Mouse (Mus musculus) ES-Bruce4 (cell line): ENCODE results near the gene Nox3. TPM values are rescaled to one million over a fixed set of nuclear protein-coding genes. Genes with fewer than 3 reads are reported as not detected.

Experiments used
- H3K27ac ChIP-seq: 2 replicates; pipeline ENCODE4 v1.5.1; 2012; ENCODE audit warnings: low read length, inconsistent platforms; ENCODE audit not compliant: insufficient read depth
- H3K27me3 ChIP-seq: 2 replicates; pipeline ENCODE4 v1.6.1; 2012; ENCODE audit warnings: mild to moderate bottlenecking, low read length, inconsistent platforms; ENCODE audit not compliant: control insufficient read depth, poor library complexity, insufficient read depth, severe bottlenecking
- H3K36me3 ChIP-seq: 2 replicates; pipeline ENCODE4 v1.6.1; 2012; ENCODE audit warnings: inconsistent platforms, mild to moderate bottlenecking, low read length, moderate library complexity; ENCODE audit not compliant: control insufficient read depth, poor library complexity, insufficient read depth, severe bottlenecking
- H3K4me1 ChIP-seq: one replicate; pipeline ENCODE4 v1.8.1; 2011; ENCODE audit warnings: low read length; ENCODE audit not compliant: control insufficient read depth, insufficient read depth
- H3K4me3 ChIP-seq: 2 replicates; pipeline ENCODE4 v1.5.1; 2011; ENCODE audit warnings: low read depth, mild to moderate bottlenecking, low read length
- H3K9ac ChIP-seq: 2 replicates; pipeline ENCODE4 v1.6.1; 2012; ENCODE audit warnings: low read depth, mild to moderate bottlenecking, inconsistent platforms; ENCODE audit not compliant: poor library complexity, severe bottlenecking
- H3K9me3 ChIP-seq: replicated peaks from 2 replicates; pipeline ENCODE4 v1.6.1; 2012; ENCODE audit warnings: mild to moderate bottlenecking, low read length, inconsistent platforms; ENCODE audit not compliant: control insufficient read depth, poor library complexity, insufficient read depth, severe bottlenecking
- CTCF ChIP-seq: IDR thresholded peaks from one replicate; pipeline ENCODE4 v1.8.1; 2011; ENCODE audit warnings: low read depth, low read length
- EP300 ChIP-seq: IDR thresholded peaks from 2 replicates; pipeline ENCODE4 v1.6.1; 2011; ENCODE audit warnings: low read depth, low read length; ENCODE audit not compliant: insufficient read depth
- POLR2A ChIP-seq: IDR thresholded peaks from one replicate; pipeline ENCODE4 v1.8.1; 2011; ENCODE audit warnings: low read length; ENCODE audit not compliant: insufficient read depth
- polyA plus RNA-seq: library from polyadenylated mRNA; stranded (reverse); fragments of >200 nt; gene quantifications from 2 replicates; pipeline ENCODE4 v1.2.4, GENCODE M21; 2011; ENCODE audit warnings: low read depth; ENCODE audit not compliant: missing spikeins, insufficient read depth, insufficient read length

Gene Nox3
- not detected in 2 replicates for polyA plus RNA-seq

DNA sequence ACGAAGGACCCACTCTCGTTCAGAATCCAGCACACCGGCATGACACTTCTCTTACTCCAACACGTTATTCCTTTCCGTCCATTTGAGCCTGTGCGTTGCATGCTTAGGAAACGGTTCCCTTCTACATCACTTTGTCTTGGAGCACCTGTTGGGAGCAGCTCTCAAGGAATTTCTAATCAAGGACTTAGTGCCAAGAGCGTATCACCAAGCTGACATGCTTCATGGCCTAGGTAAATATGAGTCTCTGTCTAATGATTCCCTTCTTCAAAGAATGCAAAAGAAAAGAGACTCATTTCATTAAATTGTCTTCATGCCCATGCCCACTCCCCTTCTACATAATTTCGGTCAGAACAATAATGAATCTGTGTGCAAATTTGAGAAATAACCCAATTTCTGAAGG, at the start of gene Nox3:
Gene Nox3, minus strand, starts transcription at position 101 of the 400 bp plus-strand sequence.
- Histone ChIP-seq H3K36me3 (no peaks in the 10 kb centered on the region), H3K9ac (no peak within 1 kb of the TSS), H3K9me3 (no peaks in the 10 kb centered on the region), H3K27me3 (no peaks in the 10 kb centered on the region), H3K4me3 (no peak within 1 kb of the TSS), H3K27ac (no peak within 1 kb of the TSS), H3K4me1 (no peaks in the 10 kb centered on the region)
- TF ChIP-seq CTCF (no peak), EP300 (no peak), POLR2A (no peak)

DNA sequence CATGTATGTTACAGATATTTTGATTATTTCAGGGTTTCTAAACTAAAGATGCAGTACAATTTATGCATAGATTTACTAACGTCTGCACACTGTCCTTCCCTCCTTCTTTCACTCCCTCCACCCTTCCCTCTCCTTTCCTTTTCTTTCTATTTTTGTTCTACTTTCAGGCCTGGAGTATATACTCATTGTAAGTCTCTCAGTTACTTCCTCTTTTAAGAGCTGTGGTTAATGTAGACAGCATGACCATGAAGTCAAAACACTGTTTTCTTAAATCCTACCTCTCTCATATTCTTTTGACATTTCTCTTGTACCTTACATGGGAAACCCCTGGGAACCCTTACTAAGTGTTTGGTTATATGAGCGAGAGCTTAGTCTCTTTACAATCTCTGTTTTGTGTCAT, 48.3 kb upstream of the Nox3 start:
- Histone ChIP-seq H3K9me3 (no peaks in the 10 kb centered on the region), H3K4me1 (no peaks in the 10 kb centered on the region), H3K9ac (no peak overlapping the region), H3K36me3 (no peaks in the 10 kb centered on the region), H3K27me3 (no peaks in the 10 kb centered on the region), H3K27ac (no peak overlapping the region), H3K4me3 (no peak overlapping the region)
- TF ChIP-seq EP300: no peak
- TF ChIP-seq CTCF: no peak
- TF ChIP-seq POLR2A: no peak

DNA sequence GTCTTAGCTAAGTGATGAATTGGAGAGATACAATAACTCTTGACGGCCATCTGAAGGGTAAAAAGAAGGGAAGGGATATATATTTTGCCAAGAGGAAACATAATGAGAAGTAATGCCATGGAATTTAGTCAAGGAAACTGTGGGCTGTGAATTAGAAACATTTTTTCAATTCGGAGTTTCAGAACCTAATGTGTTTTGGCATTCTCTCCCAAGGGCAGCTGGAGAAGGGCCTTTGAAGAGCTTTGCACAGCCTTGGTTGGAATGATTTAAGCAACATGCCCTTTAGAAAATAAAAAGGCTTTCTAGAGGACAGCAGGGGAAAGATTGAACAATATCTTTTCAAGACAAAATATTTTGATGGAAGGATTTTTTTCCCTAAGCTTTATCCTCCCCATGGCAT, 40.9 kb upstream of the Nox3 start:
- no peak overlapping the region for H3K9ac ChIP-seq
- no peak overlapping the region for H3K4me3 ChIP-seq
- no peaks in the 10 kb centered on the region for H3K4me1 ChIP-seq
- H3K27me3 ChIP-seq: no peaks in the 10 kb centered on the region
- H3K27ac ChIP-seq: no peak overlapping the region
- no peak for TF ChIP-seq EP300
- no peak for TF ChIP-seq POLR2A
- no peak for TF ChIP-seq CTCF
- H3K36me3 ChIP-seq: no peaks in the 10 kb centered on the region
- H3K9me3 ChIP-seq: no peaks in the 10 kb centered on the region

DNA sequence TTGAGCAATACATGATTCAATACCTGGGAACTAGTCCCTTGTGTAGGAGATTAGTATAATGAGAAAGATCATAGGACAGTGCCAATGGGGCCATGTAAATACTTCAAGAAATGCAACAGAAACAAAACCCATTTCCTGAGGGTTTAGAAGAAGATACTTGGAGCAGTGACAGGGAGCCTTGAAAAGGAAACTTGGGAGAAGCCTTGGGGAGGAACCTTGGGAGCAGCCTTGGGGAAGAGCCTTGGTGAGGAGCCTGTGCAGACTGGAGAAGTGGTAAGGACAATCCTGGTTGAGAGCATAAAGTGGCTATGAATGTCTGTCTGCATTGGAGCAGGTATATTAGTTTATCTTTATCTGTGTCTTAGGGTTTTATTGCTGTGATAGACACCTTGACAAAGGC, 38.2 kb upstream of the Nox3 start:
- H3K4me3 ChIP-seq: no peak overlapping the region
- no peak overlapping the region for H3K9ac ChIP-seq
- no peaks in the 10 kb centered on the region for H3K4me1 ChIP-seq
- no peaks in the 10 kb centered on the region for H3K9me3 ChIP-seq
- no peaks in the 10 kb centered on the region for H3K36me3 ChIP-seq
- H3K27ac ChIP-seq: no peak overlapping the region
- H3K27me3 ChIP-seq: no peaks in the 10 kb centered on the region
- TF ChIP-seq POLR2A (no peak), CTCF (no peak), EP300 (no peak)

DNA sequence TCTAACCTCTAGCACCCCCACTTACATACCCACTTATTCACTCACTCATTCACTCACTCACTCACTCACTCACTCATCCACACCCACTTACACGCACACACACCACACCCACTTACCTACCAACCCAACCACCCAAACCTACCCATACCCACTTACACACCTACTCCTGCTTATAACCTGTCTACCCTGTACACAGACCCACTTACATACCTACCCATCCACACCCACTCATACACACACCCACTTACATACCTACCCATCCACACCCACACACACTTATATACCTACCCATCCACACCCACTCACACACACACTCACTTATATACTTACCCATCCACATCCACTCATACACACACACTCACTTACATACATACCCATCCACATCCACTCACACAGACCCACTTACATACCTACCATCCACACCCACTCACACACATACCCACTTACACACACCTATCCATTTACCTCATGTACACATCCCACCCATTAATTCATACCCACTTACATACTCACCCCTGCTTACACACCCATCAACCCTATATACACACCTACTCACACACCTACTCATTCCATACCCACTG, 9.4 kb upstream of the Nox3 start:
- H3K4me3 ChIP-seq: no peak overlapping the region

DNA sequence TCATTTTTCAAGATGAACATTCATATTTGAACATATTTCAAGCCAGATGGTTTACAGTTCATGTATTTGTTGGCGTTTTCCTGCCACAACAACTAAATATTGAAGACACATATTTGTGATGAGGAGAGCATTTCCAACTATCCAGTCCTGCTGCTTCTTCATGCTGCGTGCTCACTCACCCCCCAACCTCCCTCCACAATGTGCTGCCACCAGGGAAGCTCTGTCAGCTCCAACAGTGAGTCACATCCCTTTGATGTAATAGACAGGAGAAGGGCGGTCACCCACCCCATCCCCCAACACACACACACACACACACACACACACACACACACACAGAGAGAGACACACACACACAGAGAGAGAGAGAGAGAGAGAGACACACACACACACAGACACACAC, 6.3 kb upstream of the Nox3 start:
- Histone ChIP-seq H3K27me3 (no peaks in the 10 kb centered on the region), H3K4me3 (no peak overlapping the region), H3K27ac (no peak overlapping the region), H3K4me1 (no peaks in the 10 kb centered on the region), H3K9ac (no peak overlapping the region), H3K9me3 (no peaks in the 10 kb centered on the region), H3K36me3 (no peaks in the 10 kb centered on the region)
- no peak for TF ChIP-seq EP300
- TF ChIP-seq CTCF: no peak
- TF ChIP-seq POLR2A: no peak

More for the DNA sequence above, 9.4 kb upstream of the Nox3 start:
- TF ChIP-seq CTCF (no peak), EP300 (no peak), POLR2A (no peak)
- Histone ChIP-seq H3K4me1 (no peaks in the 10 kb centered on the region), H3K9ac (no peak overlapping the region), H3K27ac (no peak overlapping the region), H3K9me3 (no peaks in the 10 kb centered on the region), H3K36me3 (no peaks in the 10 kb centered on the region), H3K27me3 (no peaks in the 10 kb centered on the region)
